Mouse (Mus musculus) limb, embryonic 10.5 days (tissue): ENCODE measurements around the gene Bnc2. TPM values are rescaled to one million over a fixed set of nuclear protein-coding genes. Genes with fewer than 3 reads are reported as not detected.

Experiments used
- DNase-seq: peaks from one replicate; pipeline ENCODE4 v3.0.0-alpha.2; 2017; ENCODE audit warnings: low spot score
- H3K27ac ChIP-seq: fragments of 300-500 bp; sonication (generic); 2 replicates; pipeline ENCODE4 v1.5.1; 2016; ENCODE audit warnings: mild to moderate bottlenecking
- H3K27me3 ChIP-seq: fragments of 300-500 bp; sonication (generic); 2 replicates; pipeline ENCODE4 v1.6.1; 2016; ENCODE audit warnings: low read depth, mild to moderate bottlenecking; ENCODE audit not compliant: poor library complexity, severe bottlenecking
- H3K36me3 ChIP-seq: fragments of 300-500 bp; sonication (generic); 2 replicates; pipeline ENCODE4 v1.6.1; 2016; ENCODE audit warnings: mild to moderate bottlenecking, moderate library complexity
- H3K4me1 ChIP-seq: fragments of 300-500 bp; sonication (generic); 2 replicates; pipeline ENCODE4 v1.6.1; 2016
- H3K4me3 ChIP-seq: fragments of 300-500 bp; sonication (generic); 2 replicates; pipeline ENCODE4 v1.5.1; 2016; ENCODE audit warnings: mild to moderate bottlenecking, moderate library complexity
- H3K9me3 ChIP-seq: fragments of 300-500 bp; sonication (generic); replicated peaks from 2 replicates; pipeline ENCODE4 v1.6.1; 2016; ENCODE audit warnings: mild to moderate bottlenecking
- WGBS: fragments of 180-500 bp; shearing (Covaris S2); methylation state at CpG from one replicate; pipeline ENCODE4 v1.1.7; 2016; 5-methylcytosine and 5-hydroxymethylcytosine counted together
- polyA plus RNA-seq: library from polyadenylated mRNA; unstranded; fragments of >200 nt; fragmentation: Nextera tagmentation; extraction: Ambion mirVana; gene quantifications from 2 replicates; pipeline ENCODE4 v1.2.1, GENCODE M21; 2016

The Bnc2 gene
- polyA plus RNA-seq, 1 experiment from 2014 or later, result 11.8 TPM

- no peak for DNase-seq
These were observed 65.2 kb downstream of the Bnc2 start for GRCm38 (mm10) chr4:84609861-84610260.

GRCm38 (mm10) chr4:84604461-84604860, 70.6 kb downstream of the Bnc2 start:
- Histone ChIP-seq H3K27me3 (no peaks in the 10 kb centered on the region), H3K27ac (no peak overlapping the region), H3K36me3 (no peaks in the 10 kb centered on the region), H3K4me3 (no peak overlapping the region), H3K4me1 (no peaks in the 10 kb centered on the region), H3K9me3 (no peaks in the 10 kb centered on the region)
- WGBS, result 90% methylated on average over 1 of the region's 1 CpGs
- DNase-seq, result no peak

More at GRCm38 (mm10) chr4:84609861-84610260, 65.2 kb downstream of the Bnc2 start:
- WGBS, result 63% methylated on average over 4 of the region's 4 CpGs
- Histone ChIP-seq H3K4me1 (0 out of 2 replicates have a peak, but pooled peaks cover 9% of the 10 kb centered on the region), H3K4me3 (no peak overlapping the region), H3K27me3 (no peaks in the 10 kb centered on the region), H3K36me3 (no peaks in the 10 kb centered on the region), H3K9me3 (no peaks in the 10 kb centered on the region), H3K27ac (no peak overlapping the region)

GRCm38 (mm10) chr4:84580260-84580952, 94.7 kb downstream of the Bnc2 start:
- H3K36me3 ChIP-seq, result no peaks in the 10 kb centered on the region
- peaks cover 43% of the 10 kb centered on the region for H3K4me1 ChIP-seq
- no peak for DNase-seq
- H3K27ac ChIP-seq, result no peak overlapping the region
- H3K9me3 ChIP-seq, result no peaks in the 10 kb centered on the region
- no peaks in the 10 kb centered on the region for H3K27me3 ChIP-seq
- 31% methylated on average over 6 of the region's 6 CpGs for WGBS
- H3K4me3 ChIP-seq, result no peak overlapping the region

GRCm38 (mm10) chr4:84578296-84578695, 96.8 kb downstream of the Bnc2 start:
- no peak for DNase-seq
- H3K4me1 ChIP-seq, result peaks cover 41% of the 10 kb centered on the region
- H3K4me3 ChIP-seq, result no peak overlapping the region
- no peak overlapping the region for H3K27ac ChIP-seq
- no peaks in the 10 kb centered on the region for H3K36me3 ChIP-seq
- WGBS, result 89% methylated on average over 1 of the region's 1 CpGs
- H3K27me3 ChIP-seq, result no peaks in the 10 kb centered on the region
- no peaks in the 10 kb centered on the region for H3K9me3 ChIP-seq

- WGBS, result 71% methylated on average over 8 of the region's 8 CpGs
- H3K27me3 ChIP-seq, result no peaks in the 10 kb centered on the region
- H3K27ac ChIP-seq, result no peak overlapping the region
- no peak for DNase-seq
- no peaks in the 10 kb centered on the region for H3K9me3 ChIP-seq
- H3K36me3 ChIP-seq, result no peaks in the 10 kb centered on the region
- H3K4me3 ChIP-seq, result no peak overlapping the region
- H3K4me1 ChIP-seq, result peaks cover 13% of the 10 kb centered on the region; the same call in 1 of the 2 replicates
These were observed 109.0 kb downstream of the Bnc2 start for GRCm38 (mm10) chr4:84566123-84566522.

- H3K9me3 ChIP-seq, result no peaks in the 10 kb centered on the region
- peak overlapping the region; percentile 73 for H3K4me3 ChIP-seq
- H3K27me3 ChIP-seq, result peaks cover 7% of the 10 kb centered on the region; the same call in 1 of the 2 replicates
- no peaks in the 10 kb centered on the region for H3K36me3 ChIP-seq
- peaks cover 34% of the 10 kb centered on the region for H3K4me1 ChIP-seq
- under 1% methylated on average over 62 of the region's 62 CpGs for WGBS
- DNase-seq, result peak; percentile 85
- H3K27ac ChIP-seq, result peak overlapping the region; percentile 97
These were observed 129.7 kb downstream of the Bnc2 start for GRCm38 (mm10) chr4:84545204-84545871.

- Histone ChIP-seq H3K4me3 (peak overlapping the region; percentile 73; the same call in 1 of the 2 replicates), H3K27ac (peak overlapping the region; percentile 97; the same call in 1 of the 2 replicates), H3K27me3 (peaks cover 7% of the 10 kb centered on the region; the same call in 1 of the 2 replicates), H3K9me3 (no peaks in the 10 kb centered on the region), H3K36me3 (no peaks in the 10 kb centered on the region), H3K4me1 (peaks cover 34% of the 10 kb centered on the region)
- no peak for DNase-seq
- 41% methylated on average over 2 of the region's 2 CpGs for WGBS
These were observed 130.4 kb downstream of the Bnc2 start for GRCm38 (mm10) chr4:84544646-84545045.

- H3K36me3 ChIP-seq, result no peaks in the 10 kb centered on the region
- no peak overlapping the region for H3K27ac ChIP-seq
- no peak for DNase-seq
- H3K27me3 ChIP-seq, result no peaks in the 10 kb centered on the region
- H3K4me3 ChIP-seq, result no peak overlapping the region
- peaks cover 12% of the 10 kb centered on the region for H3K4me1 ChIP-seq
- 88% methylated on average over 6 of the region's 6 CpGs for WGBS
- no peaks in the 10 kb centered on the region for H3K9me3 ChIP-seq
These were observed 134.5 kb downstream of the Bnc2 start for GRCm38 (mm10) chr4:84540531-84540930.

GRCm38 (mm10) chr4:84539396-84539795, 135.7 kb downstream of the Bnc2 start:
- H3K27me3 ChIP-seq, result no peaks in the 10 kb centered on the region
- H3K36me3 ChIP-seq, result no peaks in the 10 kb centered on the region
- no peaks in the 10 kb centered on the region for H3K9me3 ChIP-seq
- WGBS, result 90% methylated on average over 8 of the region's 8 CpGs
- no peak for DNase-seq
- H3K4me3 ChIP-seq, result no peak overlapping the region
- no peak overlapping the region for H3K27ac ChIP-seq
- H3K4me1 ChIP-seq, result peaks cover 6% of the 10 kb centered on the region; the same call in 1 of the 2 replicates

GRCm38 (mm10) chr4:84528886-84529789, 145.9 kb downstream of the Bnc2 start:
- WGBS, result 74% methylated on average over 11 of the region's 11 CpGs
- H3K36me3 ChIP-seq, result no peaks in the 10 kb centered on the region

GRCm38 (mm10) chr4:84528358-84528757, 146.7 kb downstream of the Bnc2 start:
- H3K36me3 ChIP-seq, result no peaks in the 10 kb centered on the region
- WGBS, result 74% methylated on average over 2 of the region's 2 CpGs
- no peaks in the 10 kb centered on the region for H3K9me3 ChIP-seq
- peaks cover 23% of the 10 kb centered on the region for H3K4me1 ChIP-seq
- no peak overlapping the region for H3K27ac ChIP-seq
- DNase-seq, result no peak
- no peak overlapping the region for H3K4me3 ChIP-seq
- H3K27me3 ChIP-seq, result no peaks in the 10 kb centered on the region

More at GRCm38 (mm10) chr4:84528886-84529789, 145.9 kb downstream of the Bnc2 start:
- Histone ChIP-seq H3K4me1 (peaks cover 15% of the 10 kb centered on the region), H3K27ac (no peak overlapping the region), H3K4me3 (no peak overlapping the region), H3K27me3 (no peaks in the 10 kb centered on the region), H3K9me3 (no peaks in the 10 kb centered on the region)
- DNase-seq, result no peak

- Histone ChIP-seq H3K27me3 (no peaks in the 10 kb centered on the region), H3K4me1 (peaks cover 31% of the 10 kb centered on the region), H3K36me3 (no peaks in the 10 kb centered on the region), H3K9me3 (no peaks in the 10 kb centered on the region), H3K27ac (no peak overlapping the region), H3K4me3 (no peak overlapping the region)
- no peak for DNase-seq
- 9% methylated on average over 15 of the region's 15 CpGs for WGBS
These were observed 147.8 kb downstream of the Bnc2 start for GRCm38 (mm10) chr4:84527066-84527933.
